Mouse (Mus musculus) adrenal gland (tissue): ENCODE data around the gene Snap23.
"Not testable (repeated sequence)": the region's sequence is repeated elsewhere in the genome, so short reads cannot be mapped to it uniquely, and the experiment has no call there.

Experiments
- intact Hi-C: fragments of 180-260 bp; cut with DNase I; formaldehyde crosslinking; loops from one replicate; pipeline ENCODE4 v1.15.1; 2025
- long read RNA-seq, 2 experiments: library from polyadenylated mRNA; unstranded; transcript quantifications; one replicate each; pipeline ENCODE4 v2.0.0; 2020; ENCODE audit warnings: borderline replicate concordance in 1 of 2; ENCODE audit not compliant: insufficient replicate concordance in 1 of 2

The Snap23 gene
- long read RNA-seq, experiment 1, transcript Snap23-202 (8 exons, 2,723 nt), result major isoform, 50 of 62 reads
- long read RNA-seq, experiment 1, partial matches to known transcripts, result 1 of 62 reads
- long read RNA-seq, experiment 1, other reads (novel, unspliced or antisense), result 7 of 62 reads
- long read RNA-seq, experiment 2, transcript Snap23-202 (8 exons, 2,723 nt), result major isoform, 40 of 47 reads
- long read RNA-seq, experiment 2, partial matches to known transcripts, result 2 of 47 reads
- long read RNA-seq, experiment 2, other reads (novel, unspliced or antisense), result 3 of 47 reads

DNA sequence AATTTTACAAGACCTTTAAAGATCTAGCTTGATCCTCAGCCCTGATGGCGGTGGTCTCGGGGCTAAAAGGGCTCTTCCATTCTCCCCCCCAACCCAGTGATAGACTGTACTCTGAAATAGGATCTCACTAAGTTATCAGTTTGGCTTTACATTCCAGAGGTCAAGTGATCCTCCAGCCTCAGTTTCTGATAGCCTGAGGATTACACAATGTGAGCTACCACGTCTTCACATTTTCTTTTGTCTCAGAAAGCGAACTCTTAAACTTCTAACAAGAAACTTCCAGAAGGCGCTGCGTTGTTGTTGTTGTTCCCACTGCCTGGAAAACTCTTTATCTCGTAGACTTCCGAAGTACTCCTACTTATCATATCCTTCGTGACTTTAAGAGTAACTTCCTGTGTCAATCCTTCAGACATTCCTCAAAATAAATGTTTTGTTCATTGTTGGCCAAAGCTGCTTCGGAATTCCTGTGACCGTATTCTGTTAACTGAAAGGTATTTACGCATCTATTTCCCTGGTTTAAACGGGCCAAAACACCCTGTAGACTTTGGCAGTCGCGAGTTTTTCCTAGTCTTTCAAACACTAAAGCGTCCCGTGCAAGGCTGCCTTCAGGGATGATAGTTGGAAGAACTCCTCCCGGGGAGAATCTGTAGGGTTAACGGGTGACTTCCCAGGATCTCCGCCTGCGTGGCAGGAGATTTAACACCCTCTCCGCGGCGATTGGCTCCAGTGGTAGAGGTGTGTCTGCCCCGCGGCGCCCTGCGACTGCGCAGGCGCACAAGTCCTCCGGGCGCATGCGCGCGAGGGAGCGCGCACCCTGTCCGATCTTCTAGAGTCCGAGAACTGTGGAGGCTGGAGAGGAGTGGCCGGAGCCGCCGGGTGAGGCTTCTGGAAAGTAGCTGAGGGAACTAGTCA lies at the start of gene Snap23:
Gene Snap23, plus strand, starts transcription at position 786 of the 912 bp plus-strand sequence.
- intact Hi-C loops, result loop anchor here (5.0 kb wide), 1 partner anchor 40 kb away; the partner anchor contains the start of genes Haus2 and Lrrc57

DNA sequence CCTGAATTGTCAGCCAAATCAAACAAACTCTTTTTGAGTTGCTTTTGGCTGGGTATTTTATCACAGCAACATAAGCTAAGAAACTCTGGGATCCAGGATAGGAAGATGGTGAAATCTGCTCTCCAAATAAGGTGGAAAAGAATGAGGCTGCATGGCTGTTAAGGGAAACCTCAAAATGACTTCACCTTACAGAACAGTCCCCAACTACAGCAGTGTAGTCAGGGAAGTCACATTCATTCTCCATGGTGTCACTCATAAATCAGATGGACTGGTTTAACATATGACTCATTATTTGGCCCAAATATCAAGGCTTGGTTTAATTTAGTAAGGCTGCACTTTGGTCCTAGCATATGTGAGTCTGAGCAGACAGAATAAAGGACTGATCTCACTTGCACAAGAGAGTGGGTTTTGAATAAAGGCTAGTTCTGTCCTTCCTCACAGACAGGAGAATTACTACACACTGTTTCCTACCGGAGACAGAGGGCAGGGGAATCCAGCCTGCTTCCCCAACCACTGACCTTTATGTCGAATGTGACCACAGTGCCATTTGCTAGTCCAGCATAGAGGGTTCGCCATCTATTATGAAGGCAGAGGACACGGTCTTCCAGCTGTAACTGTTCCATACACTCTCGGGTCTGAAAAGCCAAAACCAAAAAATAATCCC lies 48.8 kb upstream of the Snap23 start:
- intact Hi-C loops, result no loop called here

DNA sequence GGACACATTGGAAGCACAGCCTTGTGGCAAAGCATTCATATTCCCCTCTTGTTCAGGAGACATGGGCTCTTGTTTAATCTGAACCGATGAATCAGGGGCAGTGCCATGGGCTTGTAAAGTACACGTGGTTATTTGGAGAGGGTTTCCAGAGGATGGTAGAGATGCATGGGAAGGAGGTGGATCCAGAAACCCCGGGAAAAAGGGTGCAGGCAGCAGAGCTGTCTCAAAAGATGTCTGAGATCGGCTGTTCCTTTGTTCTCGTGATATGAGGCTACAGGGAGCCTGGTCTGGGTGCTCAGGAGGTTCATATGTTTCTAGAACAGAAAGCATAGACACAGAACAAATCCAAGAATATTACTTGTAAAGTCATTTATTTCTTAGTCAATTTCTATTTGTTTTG lies 40.7 kb upstream of the Snap23 start:
- intact Hi-C loops, result no loop called here

DNA sequence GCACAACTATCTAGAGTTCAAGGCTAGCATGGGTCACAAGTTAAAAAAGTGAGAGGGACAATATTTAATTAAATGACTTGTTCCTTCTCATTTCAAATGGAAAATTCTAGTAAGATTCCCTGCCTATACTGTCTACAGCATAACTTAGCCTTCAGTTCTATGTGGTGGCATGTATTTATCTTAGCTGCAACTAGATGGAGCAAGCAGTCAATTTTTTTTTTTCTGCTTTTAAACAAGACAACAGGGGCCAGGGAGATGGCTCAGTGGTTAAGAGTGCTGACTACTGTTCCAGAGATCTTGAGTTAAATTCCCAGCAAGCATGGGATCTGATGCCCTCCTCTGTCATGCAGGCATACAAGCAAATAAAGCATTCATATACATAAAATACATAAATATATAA lies 37.9 kb upstream of the Snap23 start:
- intact Hi-C loops, result no loop called here

DNA sequence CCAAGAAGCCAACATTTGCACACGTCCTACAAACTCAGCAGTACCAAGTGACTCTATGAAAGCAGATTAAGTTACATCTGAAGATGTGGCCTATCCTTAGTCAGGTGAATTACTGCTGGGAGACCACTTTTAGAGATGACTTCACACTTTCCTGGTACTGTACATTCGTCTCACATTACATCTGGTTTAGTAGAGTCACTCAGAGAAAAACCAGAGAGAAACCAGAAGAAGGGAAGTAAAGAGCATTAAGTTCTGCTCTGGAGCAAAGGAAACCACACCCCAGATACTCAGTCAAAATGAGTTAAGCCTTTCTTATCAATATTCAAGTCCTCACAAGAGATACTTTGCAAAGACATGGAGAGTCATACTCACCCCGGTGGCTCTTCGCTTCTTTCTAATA lies 36.2 kb upstream of the Snap23 start:
- intact Hi-C loops, result no loop called here

DNA sequence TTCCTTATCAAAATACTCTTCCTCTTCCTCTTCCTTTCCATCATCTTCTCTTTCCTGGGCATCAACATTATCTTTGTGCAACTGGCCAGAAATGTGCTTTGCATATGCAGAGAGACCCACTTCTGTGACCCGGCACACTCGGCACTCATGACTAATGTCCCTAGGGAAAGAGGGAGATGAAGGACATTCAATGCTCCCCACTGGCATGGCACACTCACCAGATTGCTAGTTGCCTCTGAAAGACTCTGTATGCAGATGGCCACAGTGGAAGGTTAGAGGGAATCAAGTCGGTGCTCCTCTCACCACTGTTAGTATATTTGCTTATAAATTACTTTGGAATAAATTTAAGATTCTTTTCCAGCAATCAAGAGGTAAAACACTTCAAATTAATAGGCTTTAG lies 28.1 kb upstream of the Snap23 start:
- intact Hi-C loops, result no loop called here

DNA sequence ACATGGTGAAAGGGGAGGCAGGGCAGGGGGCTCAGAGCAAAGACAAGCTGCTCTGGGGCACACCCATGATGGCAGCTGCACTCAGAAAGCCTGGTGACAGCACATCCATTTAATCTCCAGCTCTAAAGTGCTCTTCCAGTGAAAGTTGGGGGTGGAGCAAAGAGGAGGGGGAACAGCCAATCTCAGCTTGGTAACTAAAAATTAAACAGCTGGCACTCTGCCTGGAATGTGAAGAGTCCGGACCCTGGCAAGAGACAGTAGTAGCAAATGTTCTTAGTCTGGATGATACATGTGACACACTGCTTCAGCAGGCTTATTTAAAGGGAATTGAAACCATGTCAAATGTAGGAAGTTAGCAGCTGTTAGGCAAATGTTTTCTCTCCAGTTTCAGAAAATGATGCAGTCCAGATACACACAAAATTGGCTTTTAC lies 27.7 kb upstream of the Snap23 start:
- intact Hi-C loops, result no loop called here

DNA sequence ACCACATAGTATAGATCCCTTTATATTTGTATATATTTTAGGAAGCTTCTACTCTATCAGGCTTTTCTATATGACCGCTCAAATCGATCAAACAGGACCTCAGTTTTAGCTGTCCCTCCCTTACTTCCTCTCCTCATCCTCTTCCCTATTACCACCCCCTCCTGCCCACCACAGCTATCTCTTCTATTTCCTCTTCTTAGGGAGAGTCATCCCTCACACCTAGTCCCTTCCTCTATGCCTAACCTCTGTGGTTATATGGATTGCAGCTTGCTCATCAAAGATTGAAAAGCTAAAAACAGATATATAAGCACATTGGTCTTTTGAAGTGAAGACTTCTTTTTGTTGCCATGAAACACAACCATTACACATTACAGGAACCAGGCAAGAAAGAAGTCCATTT lies 22.7 kb upstream of the Snap23 start:
- intact Hi-C loops, result no loop called here

DNA sequence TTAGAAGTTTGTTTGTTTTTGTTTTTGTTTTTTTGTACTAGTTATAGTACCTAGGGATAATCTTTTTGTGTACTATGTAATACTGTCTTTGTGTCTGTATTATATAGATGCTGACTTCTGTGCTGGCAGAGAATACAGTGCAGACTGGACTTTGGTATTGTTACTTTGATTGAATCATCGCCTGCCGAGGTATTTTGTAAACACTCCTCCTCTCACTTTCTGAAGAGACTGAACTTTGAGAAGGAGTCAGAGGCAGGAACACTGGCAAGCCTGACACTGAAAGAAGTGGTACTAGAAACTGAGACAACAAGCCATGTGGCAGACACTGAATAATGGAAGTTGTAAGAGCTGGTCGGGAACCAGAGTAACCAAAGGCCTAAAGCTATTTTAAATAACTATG lies 10.6 kb upstream of the Snap23 start:
- intact Hi-C loops, result no loop called here

DNA sequence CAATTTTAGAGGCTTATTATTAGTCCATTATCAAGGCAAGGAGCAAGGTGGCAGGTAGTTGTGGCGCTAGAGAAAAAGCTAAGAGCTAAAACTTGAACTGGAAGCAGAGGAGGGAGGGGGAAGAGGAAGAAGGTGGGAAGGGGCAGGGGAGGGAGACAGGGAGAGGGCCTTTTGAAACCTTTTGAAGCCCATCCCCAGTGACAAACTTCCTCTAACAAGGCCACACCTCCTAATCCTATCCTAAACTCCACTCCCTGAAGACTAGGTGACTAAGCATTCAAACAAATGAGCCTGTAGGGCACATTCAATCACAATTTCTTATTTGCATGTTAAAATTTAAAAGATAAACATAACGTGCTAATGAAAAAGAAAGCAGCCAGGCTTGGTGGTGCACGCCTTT lies 8.7 kb upstream of the Snap23 start:
- intact Hi-C loops, result no loop called here

DNA sequence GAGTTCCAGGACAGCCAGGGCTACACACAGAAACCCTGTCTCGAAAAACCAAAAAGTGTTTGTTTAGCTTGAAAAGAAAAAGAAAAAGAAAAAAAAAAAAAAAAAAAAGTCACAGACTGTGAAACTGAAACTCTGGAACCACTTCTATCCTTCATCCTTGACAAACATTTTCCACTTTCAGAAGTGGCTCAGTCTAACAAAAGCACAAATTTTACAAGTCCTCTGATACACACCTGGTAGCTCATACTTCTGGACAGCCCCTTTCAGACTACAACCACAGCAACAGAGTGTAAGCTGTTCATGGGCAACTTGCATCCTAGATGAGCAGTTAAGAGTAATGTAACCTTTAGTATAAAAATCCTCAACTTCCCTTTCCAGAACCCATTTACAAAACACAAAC lies 5.9 kb upstream of the Snap23 start:
- intact Hi-C loops, result no loop called here

DNA sequence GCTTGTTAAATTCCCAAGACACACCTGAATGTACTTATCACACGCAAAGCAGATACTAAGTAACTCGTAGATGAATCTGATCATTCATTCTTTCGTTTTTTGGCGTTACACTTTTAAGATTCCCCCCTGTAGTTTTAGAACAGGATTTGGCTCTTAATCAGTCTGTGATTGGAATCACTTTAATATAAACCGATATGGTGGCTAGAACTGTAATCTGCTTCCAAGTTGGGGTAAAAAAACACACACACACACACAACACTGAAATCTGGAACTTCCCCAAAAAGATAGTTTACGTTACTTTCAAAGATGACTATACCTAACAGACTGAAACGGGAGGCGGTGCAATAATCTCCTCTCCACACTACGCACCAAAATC lies 4.6 kb upstream of the Snap23 start:
- intact Hi-C loops, result no loop called here

DNA sequence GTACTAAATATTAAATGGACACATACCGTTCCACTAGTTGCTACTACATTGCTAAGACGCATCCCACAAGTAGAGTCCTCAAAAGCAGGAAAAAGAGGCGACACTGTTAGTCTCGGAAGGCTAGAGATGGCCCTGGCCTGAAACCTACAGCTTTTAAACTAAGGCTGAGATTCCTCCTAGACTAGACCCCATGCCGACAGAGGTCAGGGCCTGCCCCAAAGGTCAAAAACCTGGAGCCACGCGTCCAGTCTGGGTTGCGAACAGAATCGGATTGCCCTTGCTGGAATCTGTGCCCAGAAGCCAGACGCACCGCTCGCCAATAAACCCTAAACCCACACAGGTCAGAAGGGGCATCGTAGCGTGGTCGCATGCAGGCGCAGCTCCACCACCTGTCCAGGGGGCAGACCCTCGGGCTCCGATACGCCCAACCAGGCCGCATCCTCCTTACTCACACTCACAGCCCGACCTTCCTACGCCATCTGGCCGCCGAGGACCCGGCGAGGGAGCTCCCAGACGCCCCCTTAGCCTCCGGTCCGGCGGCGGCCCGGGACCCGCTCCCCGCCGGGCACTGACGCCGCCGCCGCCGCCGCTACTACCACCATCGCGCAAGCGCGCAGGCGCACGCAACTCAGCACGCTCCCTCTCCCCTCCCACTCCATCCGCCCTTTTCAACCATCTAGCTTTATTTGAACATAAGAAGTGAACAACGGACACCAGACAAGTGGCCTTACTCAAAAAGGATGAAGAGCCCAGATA lies 4.1 kb upstream of the Snap23 start, which contains the start of gene Zfp106:
Gene Zfp106, minus strand, starts transcription at position 609 of the 756 bp plus-strand sequence.
- intact Hi-C loops, result no loop called here

DNA sequence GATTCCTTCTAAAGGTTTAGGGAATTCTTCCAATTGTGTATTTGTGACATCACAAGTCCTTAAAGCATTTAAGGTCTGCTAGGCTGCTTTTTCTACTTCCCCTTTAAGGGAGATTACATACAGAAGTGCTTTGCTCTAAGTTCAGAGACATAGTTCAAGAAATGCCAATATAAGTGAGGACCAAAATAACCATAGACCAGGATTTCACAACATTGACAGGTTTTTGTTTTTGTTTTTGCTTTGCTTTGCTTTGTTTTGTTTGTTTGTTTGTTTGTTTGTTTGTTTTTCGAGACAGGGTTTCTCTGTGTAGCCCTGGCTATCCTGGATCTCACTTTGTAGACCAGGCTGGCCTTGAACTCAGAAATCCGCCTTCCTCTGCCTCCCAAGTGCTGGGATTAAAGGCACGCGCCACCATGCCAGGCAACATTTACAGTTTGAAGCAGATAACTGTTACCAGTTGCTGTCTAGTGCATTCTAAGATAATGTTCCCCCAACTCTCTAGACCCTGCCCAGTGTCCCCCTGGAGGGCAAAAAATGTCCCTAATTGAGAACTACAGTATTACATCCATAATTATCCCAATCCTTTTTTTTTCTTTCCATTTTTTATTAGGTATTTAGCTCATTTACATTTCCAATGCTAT lies 2.8 kb upstream of the Snap23 start:
- intact Hi-C loops, result loop anchor here (5.0 kb wide), 1 partner anchor 43 kb away; the partner anchor contains the start of genes Haus2 and Lrrc57

DNA sequence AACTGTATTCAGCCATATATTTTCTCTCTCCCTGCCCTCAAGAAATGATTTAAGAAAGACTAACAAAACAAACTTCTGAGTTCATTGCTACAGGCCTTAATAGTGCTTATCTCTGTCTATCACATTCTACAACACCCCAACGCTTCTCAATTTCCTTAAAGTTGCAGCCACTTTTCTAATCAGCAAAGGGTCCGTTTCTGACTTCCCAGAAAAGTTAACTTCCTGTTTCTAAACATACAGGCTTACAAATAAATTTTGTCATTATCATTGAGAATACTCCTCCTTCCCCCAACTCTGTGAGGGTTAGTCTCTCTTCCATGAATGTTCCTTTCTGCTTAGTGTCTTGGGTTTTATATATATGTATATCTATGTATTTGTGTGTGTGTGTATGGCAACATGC lies 2.1 kb upstream of the Snap23 start:
- intact Hi-C loops, result loop anchor here (5.0 kb wide), 1 partner anchor 42 kb away; the partner anchor contains the start of genes Haus2 and Lrrc57

DNA sequence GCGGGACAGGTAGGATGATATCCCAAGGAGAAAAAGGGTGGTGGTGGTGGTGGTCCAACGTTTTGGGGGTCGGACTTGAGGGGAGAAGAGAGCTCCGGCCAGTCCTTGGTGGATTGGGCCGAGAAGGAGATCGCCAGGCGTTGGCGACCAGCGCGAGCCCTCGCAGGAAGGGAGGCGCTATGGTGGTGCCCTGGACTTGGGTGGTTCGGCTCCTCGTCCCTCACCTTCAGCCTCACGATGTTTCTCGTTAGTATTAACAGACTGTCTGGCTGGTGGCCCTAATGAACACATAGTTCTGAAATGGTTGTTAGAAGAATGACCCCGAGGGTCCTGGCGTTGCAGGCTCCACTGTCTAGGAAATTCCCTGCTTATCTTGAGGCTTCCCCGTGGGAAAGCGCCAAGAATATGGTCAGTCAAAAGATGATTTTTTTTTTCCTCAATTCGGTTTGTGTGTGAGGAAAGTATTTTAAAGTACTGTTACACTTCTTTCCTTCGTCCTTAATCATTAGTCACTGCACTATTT lies 388 bp downstream of the Snap23 start:
- intact Hi-C loops, result loop anchor here (5.0 kb wide), 1 partner anchor 39 kb away; the partner anchor contains the start of genes Haus2 and Lrrc57

DNA sequence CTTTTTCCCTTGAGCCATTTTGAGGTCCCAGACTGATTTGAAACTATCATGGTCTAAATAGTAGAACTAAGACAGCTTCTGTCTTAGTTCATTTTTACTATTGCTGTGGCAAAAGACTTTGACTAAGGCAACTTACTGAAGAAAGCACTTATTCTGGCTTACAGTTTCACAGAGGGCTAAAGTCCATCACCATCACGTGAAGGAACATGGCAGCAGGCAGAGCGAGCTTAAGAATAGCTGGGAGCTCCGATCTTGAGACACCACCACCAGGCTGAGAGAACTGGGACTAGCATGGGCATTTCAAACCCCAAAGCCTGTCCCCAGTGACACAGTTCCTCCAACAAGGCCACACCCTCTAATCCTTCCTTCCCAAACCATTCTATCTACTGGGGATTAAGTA lies 3.6 kb downstream of the Snap23 start:
- intact Hi-C loops, result no loop called here

DNA sequence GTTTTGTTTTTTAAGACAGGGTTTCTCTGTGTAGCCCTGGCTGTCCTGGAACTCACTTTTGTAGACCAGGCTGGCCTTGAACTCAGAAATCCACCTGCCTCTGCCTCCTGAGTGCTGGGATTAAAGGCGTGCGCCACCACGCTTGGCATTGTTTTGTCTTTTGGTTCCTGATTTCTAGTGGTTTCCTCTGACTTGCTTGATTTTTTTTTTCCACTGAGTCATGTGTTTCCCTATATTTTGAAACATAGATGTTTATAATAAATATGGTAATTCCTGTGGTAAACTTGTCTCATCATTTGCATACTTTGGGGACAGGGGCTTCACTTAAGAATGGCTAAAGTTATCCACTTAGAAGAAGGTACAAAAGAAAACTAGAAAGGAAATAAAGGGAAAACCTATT lies 4.7 kb downstream of the Snap23 start:
- intact Hi-C loops, result not testable (repeated sequence)

DNA sequence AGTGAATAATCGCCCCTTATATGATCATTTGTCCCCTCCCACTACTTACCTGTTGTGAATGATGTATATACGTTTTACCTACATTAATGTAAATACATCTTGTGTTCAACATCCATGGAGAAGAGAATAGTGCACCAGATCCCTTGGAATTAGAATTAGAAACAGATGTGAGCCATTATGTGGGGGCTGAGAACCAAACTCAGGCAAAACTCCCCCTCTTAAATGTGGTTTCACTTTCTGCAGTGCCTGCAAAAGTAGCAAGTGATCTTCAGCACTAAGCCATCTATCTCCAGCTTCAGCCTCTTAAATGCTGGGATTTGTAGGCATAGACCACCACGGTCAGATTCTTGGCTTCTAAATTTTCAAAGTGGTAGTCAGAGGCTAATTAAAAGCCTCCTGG lies 7.7 kb downstream of the Snap23 start:
- intact Hi-C loops, result no loop called here

DNA sequence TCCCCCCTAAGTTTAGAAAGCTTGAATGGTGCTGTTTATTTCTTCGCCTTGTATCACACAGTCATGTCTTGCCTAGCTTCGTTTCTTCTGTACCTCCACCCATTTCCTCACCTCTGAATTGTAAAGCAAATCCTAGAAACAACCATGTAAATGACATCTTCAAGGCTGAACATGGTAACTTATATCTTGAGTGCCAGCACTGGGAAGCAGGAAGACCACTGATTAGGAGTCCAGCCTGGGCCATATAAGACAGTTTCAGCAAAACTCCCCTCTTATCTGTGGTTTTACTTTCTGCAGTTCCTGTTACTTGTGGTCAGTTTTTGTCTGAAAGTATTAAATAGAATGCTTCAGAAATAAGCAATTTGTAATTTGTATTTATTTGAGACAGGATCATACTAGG lies 8.5 kb downstream of the Snap23 start:
- intact Hi-C loops, result no loop called here
